Mouse (Mus musculus) liver, adult 2 months (tissue): Measurements from ENCODE around the gene Fam13a. TPM values are rescaled to one million over a fixed set of nuclear protein-coding genes. Genes with fewer than 3 reads are reported as not detected.

ENCODE experiments used
- DNase-seq: peaks from one replicate; pipeline ENCODE4 v3.0.0-alpha.2; 2011; ENCODE audit warnings: low read depth, low spot score; ENCODE audit errors: extremely low read depth
- H3K27ac ChIP-seq: fragments of 200-500 bp; replicated peaks from 2 replicates; pipeline ENCODE4 v1.5.1; 2012; ENCODE audit warnings: low read depth, mild to moderate bottlenecking, control low read depth, inconsistent platforms, low read length; ENCODE audit not compliant: insufficient read depth
- H3K27me3 ChIP-seq: fragments of 200-500 bp; 2 replicates; pipeline ENCODE4 v1.6.1; 2012; ENCODE audit warnings: mild to moderate bottlenecking, moderate library complexity, low read length, inconsistent platforms; ENCODE audit not compliant: control insufficient read depth, insufficient read depth
- H3K36me3 ChIP-seq: fragments of 200-500 bp; 2 replicates; pipeline ENCODE4 v1.6.1; 2012; ENCODE audit warnings: low read length, inconsistent platforms; ENCODE audit not compliant: control insufficient read depth, insufficient read depth
- H3K4me1 ChIP-seq: fragments of 200-500 bp; 2 replicates; pipeline ENCODE4 v1.6.1; 2011; ENCODE audit warnings: low read length; ENCODE audit not compliant: control insufficient read depth, insufficient read depth
- H3K4me3 ChIP-seq: fragments of 200-500 bp; 2 replicates; pipeline ENCODE4 v1.5.1; 2011; ENCODE audit warnings: low read depth, mild to moderate bottlenecking, control low read depth, low read length, moderate library complexity; ENCODE audit not compliant: insufficient read depth
- H3K79me2 ChIP-seq: fragments of 200-500 bp; 2 replicates; pipeline ENCODE4 v1.6.1; 2012; ENCODE audit warnings: inconsistent platforms, mild to moderate bottlenecking, low read length, moderate library complexity; ENCODE audit not compliant: control insufficient read depth, insufficient read depth
- H3K9ac ChIP-seq: fragments of 200-500 bp; 2 replicates; pipeline ENCODE4 v1.6.1; 2012; ENCODE audit warnings: low read depth, mild to moderate bottlenecking, control low read depth, inconsistent platforms, low read length
- CTCF ChIP-seq: fragments of 200-500 bp; IDR thresholded peaks from 2 replicates; pipeline ENCODE4 v1.5.1; 2011; ENCODE audit warnings: low read depth, low read length, control low read depth
- POLR2A ChIP-seq: fragments of 200-500 bp; IDR thresholded peaks from 2 replicates; pipeline ENCODE4 v1.6.1; 2011; ENCODE audit warnings: low read length, control low read depth; ENCODE audit not compliant: insufficient read depth; ENCODE audit errors: extremely low read depth
- WGBS: fragments of 180-500 bp; shearing (Covaris S2); methylation state at CpG from one replicate; pipeline ENCODE4 v1.1.7; 2018; 5-methylcytosine and 5-hydroxymethylcytosine counted together
- polyA plus RNA-seq: library from polyadenylated mRNA; depleted of rRNA; stranded (reverse); fragments of >200 nt; gene quantifications from 2 replicates; pipeline ENCODE4 v1.2.3, GENCODE M21; 2012
- total RNA-seq: library from RNA; depleted of rRNA; stranded (reverse); fragments of >200 nt; gene quantifications from 2 replicates; pipeline ENCODE4 v1.2.3, GENCODE M21; 2014

The Fam13a gene
- total and polyA plus RNA-seq, 2 experiments: 3.4 to 42.5 TPM

- no peak for TF ChIP-seq POLR2A
- TF ChIP-seq CTCF: no peak
- H3K27ac ChIP-seq: no peak overlapping the region
- WGBS: 26% methylated on average over 2 of the region's 2 CpGs
Observed at GRCm38 (mm10) chr6:59053232-59053631, 28.9 kb upstream of the Fam13a start.

GRCm38 (mm10) chr6:59039719-59040118 is 15.4 kb upstream of the Fam13a start:
- no peak for DNase-seq
- Histone ChIP-seq H3K27me3 (no peaks in the 10 kb centered on the region), H3K79me2 (no peaks in the 10 kb centered on the region), H3K27ac (no peak overlapping the region), H3K4me1 (no peaks in the 10 kb centered on the region), H3K9ac (no peak overlapping the region), H3K4me3 (no peak overlapping the region), H3K36me3 (no peaks in the 10 kb centered on the region)
- TF ChIP-seq POLR2A: no peak
- no peak for TF ChIP-seq CTCF
- 56% methylated on average over 1 of the region's 1 CpGs for WGBS

More at GRCm38 (mm10) chr6:59053232-59053631, 28.9 kb upstream of the Fam13a start:
- Histone ChIP-seq H3K4me1 (peaks cover 7% of the 10 kb centered on the region), H3K27me3 (no peaks in the 10 kb centered on the region; the same call in 1 of the 2 replicates), H3K9ac (no peak overlapping the region), H3K36me3 (no peaks in the 10 kb centered on the region), H3K4me3 (no peak overlapping the region), H3K79me2 (no peaks in the 10 kb centered on the region)
- peak; percentile 91 for DNase-seq

GRCm38 (mm10) chr6:59032748-59033147 is 8.4 kb upstream of the Fam13a start:
- TF ChIP-seq POLR2A (no peak), CTCF (no peak)
- WGBS: 20% methylated on average over 5 of the region's 5 CpGs
- H3K4me1 ChIP-seq: peaks cover 13% of the 10 kb centered on the region
- no peak overlapping the region for H3K27ac ChIP-seq
- peak; percentile 96 for DNase-seq
- H3K27me3 ChIP-seq: no peaks in the 10 kb centered on the region
- H3K79me2 ChIP-seq: no peaks in the 10 kb centered on the region
- no peak overlapping the region for H3K4me3 ChIP-seq
- H3K9ac ChIP-seq: no peak overlapping the region
- no peaks in the 10 kb centered on the region for H3K36me3 ChIP-seq

- no peak for TF ChIP-seq POLR2A
- TF ChIP-seq CTCF: no peak
- H3K4me3 ChIP-seq: no peak overlapping the region
- H3K4me1 ChIP-seq: peaks cover 13% of the 10 kb centered on the region
- H3K79me2 ChIP-seq: no peaks in the 10 kb centered on the region
- H3K36me3 ChIP-seq: no peaks in the 10 kb centered on the region
- H3K9ac ChIP-seq: no peak overlapping the region
- WGBS: 84% methylated on average over 6 of the region's 6 CpGs
- no peaks in the 10 kb centered on the region for H3K27me3 ChIP-seq
- peak overlapping the region; percentile 26 for H3K27ac ChIP-seq
- DNase-seq: peak; percentile 44
Observed at GRCm38 (mm10) chr6:59031539-59031938, 7.2 kb upstream of the Fam13a start.

- 71% methylated on average over 2 of the region's 2 CpGs for WGBS
- Histone ChIP-seq H3K27me3 (no peaks in the 10 kb centered on the region), H3K79me2 (no peaks in the 10 kb centered on the region), H3K4me3 (no peak overlapping the region), H3K27ac (peak overlapping the region; percentile 63), H3K9ac (no peak overlapping the region), H3K36me3 (no peaks in the 10 kb centered on the region), H3K4me1 (peaks cover 13% of the 10 kb centered on the region)
- DNase-seq: no peak
- TF ChIP-seq CTCF (no peak), POLR2A (no peak)
Observed at GRCm38 (mm10) chr6:59030667-59031066, 6.3 kb upstream of the Fam13a start.

GRCm38 (mm10) chr6:59030037-59030436 is 5.7 kb upstream of the Fam13a start:
- Histone ChIP-seq H3K4me1 (peaks cover 13% of the 10 kb centered on the region), H3K9ac (no peak overlapping the region), H3K36me3 (no peaks in the 10 kb centered on the region), H3K79me2 (no peaks in the 10 kb centered on the region), H3K27ac (peak overlapping the region; percentile 71), H3K4me3 (no peak overlapping the region), H3K27me3 (no peaks in the 10 kb centered on the region)
- TF ChIP-seq CTCF (no peak), POLR2A (no peak)
- peak; percentile 82 for DNase-seq
